Mouse (Mus musculus): ENCODE data around the gene Gzmb. TPM values are rescaled to one million over a fixed set of nuclear protein-coding genes. Genes with fewer than 3 reads are reported as not detected.
"Not testable (repeated sequence)": the region's sequence is repeated elsewhere in the genome, so short reads cannot be mapped to it uniquely, and the experiment has no call there.

Gzmb gene
- polyA plus RNA-seq, 1 experiment from 2014 or later = 0.15 TPM

DNA sequence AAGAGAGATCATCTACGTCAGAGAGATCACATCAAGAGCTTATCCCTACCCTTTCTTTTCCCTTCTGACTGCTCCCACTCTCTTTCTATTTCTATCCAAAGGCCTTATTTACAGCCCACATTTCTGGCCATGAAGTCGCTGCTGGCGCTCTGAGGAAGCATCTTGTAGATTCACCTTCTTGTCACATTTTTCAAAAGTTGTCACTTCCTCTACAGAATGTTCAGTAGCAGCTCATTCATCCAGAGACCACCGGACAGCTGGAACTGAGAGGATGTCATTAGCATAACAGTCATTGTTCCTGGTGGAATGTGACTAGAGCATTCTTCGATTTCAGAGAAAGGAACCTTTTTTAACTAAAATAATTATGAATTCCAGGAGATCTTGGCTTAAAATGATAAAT is 26.6 kb upstream of the Gzmb start:
- no peak overlapping the region for H3K9ac ChIP-seq (ENCODE audit: low read depth, low read length)
- H3K4me1 ChIP-seq (replicated peaks; ENCODE audit: control insufficient read depth, insufficient read depth, low read length) = no peaks in the 10 kb centered on the region
- no peak overlapping the region for H3K27ac ChIP-seq (ENCODE audit: low read depth, low read length)
- ATAC-seq (replicated peaks; ENCODE audit: low FRiP score) (no peak), DNase-seq (ENCODE audit: low spot score) (no peak)
- 59% methylated on average over 5 of the region's 5 CpGs for WGBS
- no peaks in the 10 kb centered on the region for H3K27me3 ChIP-seq (replicated peaks; ENCODE audit: control insufficient read depth, insufficient read depth, low read length)
- H3K9me3 ChIP-seq (ENCODE audit: control insufficient read depth, low read length) = no peaks in the 10 kb centered on the region
- no peak overlapping the region for H3K4me2 ChIP-seq
- no peak overlapping the region for H3K4me3 ChIP-seq (ENCODE audit: low read depth, low read length)
- no peaks in the 10 kb centered on the region for H3K36me3 ChIP-seq (ENCODE audit: control insufficient read depth, insufficient read depth, low read length)

DNA sequence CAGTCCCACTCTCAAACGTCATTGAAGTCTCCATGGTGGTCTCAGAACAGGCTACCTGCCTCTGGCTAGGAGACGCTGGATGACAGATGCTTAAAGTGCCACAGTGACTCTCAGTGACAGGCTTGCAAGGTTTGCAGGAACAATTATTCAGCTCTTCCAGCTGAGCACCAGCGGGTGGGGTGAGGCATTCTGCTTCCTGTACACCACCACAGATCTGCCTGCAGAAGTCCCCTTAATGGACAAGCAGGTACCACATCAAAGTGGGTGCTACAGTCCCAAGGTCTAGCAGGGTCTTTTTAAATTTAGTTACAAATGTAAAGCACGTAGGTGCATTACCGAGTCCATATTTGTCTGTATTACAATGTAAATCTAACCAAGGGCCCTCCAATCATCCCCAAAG is 25.7 kb upstream of the Gzmb start:
- no peak overlapping the region for H3K27ac ChIP-seq (ENCODE audit: low read depth, low read length)
- no peaks in the 10 kb centered on the region for H3K36me3 ChIP-seq (ENCODE audit: control insufficient read depth, insufficient read depth, low read length)
- H3K27me3 ChIP-seq (replicated peaks; ENCODE audit: control insufficient read depth, insufficient read depth, low read length) = no peaks in the 10 kb centered on the region
- ATAC-seq (replicated peaks; ENCODE audit: low FRiP score) = no peak
- no peaks in the 10 kb centered on the region for H3K4me1 ChIP-seq (replicated peaks; ENCODE audit: control insufficient read depth, insufficient read depth, low read length)
- DNase-seq (ENCODE audit: low spot score) = no peak
- H3K4me2 ChIP-seq = no peak overlapping the region
- H3K9ac ChIP-seq (ENCODE audit: low read depth, low read length) = no peak overlapping the region
- 65% methylated on average over 5 of the region's 5 CpGs for WGBS
- no peak overlapping the region for H3K4me3 ChIP-seq (ENCODE audit: low read depth, low read length)
- H3K9me3 ChIP-seq (ENCODE audit: control insufficient read depth, low read length) = no peaks in the 10 kb centered on the region

DNA sequence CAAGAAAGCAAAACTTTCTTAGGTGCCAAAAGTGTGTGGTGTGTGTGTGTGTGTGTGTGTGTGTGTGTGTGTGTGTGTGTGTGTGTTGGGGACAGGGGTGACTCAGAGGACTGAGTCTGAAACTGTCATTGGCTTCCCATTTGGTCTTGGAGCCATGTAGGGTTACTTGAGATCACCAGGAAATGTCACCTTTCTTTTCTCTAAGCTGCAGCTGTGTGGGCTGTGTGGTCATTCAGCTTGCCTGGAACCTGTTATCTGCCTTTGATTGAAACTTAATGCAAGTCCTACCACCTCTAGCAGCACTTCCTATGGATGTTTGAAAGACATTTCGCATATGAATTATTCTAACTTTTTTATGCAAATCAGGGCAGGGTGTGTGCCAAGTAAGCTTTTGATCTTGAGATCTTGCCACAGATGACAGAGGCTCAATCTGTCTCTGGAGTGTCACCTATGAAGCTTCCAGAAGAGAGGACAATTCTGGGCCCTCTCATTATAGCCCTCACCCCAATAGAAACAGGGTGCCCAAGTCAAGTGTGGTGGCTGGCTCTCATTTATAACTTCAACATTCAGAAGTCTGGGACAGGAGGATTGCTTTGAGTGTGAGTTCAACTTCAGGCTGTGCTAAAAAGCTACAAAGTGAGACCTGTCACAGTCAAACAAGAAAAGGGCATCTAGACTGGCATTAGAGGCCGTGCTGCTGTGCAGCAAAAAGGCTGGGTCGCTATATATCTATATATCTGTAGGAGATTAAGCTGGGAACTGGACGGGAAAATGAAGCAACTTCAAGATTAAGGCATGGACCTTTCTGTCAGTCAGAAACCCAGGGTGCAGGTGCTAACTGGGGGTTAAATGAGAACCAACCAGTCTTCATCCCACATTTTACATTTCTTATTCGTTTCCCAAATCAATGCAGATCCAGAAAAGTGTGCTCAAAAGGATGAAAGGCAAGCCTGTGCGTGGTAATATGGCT is 22.6 kb upstream of the Gzmb start:
- Histone ChIP-seq H3K9me3 (ENCODE audit: control insufficient read depth, low read length) (no peaks in the 10 kb centered on the region), H3K27ac (ENCODE audit: low read depth, low read length) (no peak overlapping the region), H3K27me3 (replicated peaks; ENCODE audit: control insufficient read depth, insufficient read depth, low read length) (no peaks in the 10 kb centered on the region), H3K4me2 (no peak overlapping the region), H3K4me3 (ENCODE audit: low read depth, low read length) (no peak overlapping the region), H3K9ac (ENCODE audit: low read depth, low read length) (no peak overlapping the region), H3K36me3 (ENCODE audit: control insufficient read depth, insufficient read depth, low read length) (no peaks in the 10 kb centered on the region), H3K4me1 (replicated peaks; ENCODE audit: control insufficient read depth, insufficient read depth, low read length) (no peaks in the 10 kb centered on the region)
- WGBS = 70% methylated on average over 6 of the region's 6 CpGs
- DNase-seq (ENCODE audit: low spot score) = no peak
- ATAC-seq (replicated peaks; ENCODE audit: low FRiP score) = no peak

DNA sequence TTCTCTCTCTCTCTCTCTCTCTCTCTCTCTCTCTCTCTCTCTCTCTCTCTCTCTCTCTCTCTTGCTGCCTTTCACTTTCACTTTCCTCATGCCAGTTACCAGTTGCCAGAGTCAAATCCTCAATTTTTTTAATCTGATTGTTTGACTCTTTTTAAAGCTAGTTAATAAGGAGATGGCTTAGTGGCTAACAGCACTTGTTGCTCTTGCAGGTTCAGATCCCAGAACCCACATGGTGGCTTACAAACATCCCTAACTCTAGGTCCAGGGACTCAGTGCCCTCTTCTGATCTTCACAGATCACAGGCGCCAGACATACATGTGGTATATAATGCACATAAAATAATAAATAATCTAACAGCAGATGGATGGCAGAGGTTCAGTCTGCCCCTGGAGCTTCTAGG is 21.8 kb upstream of the Gzmb start:
- ATAC-seq (replicated peaks; ENCODE audit: low FRiP score) = no peak
- no peaks in the 10 kb centered on the region for H3K4me1 ChIP-seq (replicated peaks; ENCODE audit: control insufficient read depth, insufficient read depth, low read length)
- no peak for DNase-seq (ENCODE audit: low spot score)
- no peak overlapping the region for H3K4me2 ChIP-seq
- no peaks in the 10 kb centered on the region for H3K9me3 ChIP-seq (ENCODE audit: control insufficient read depth, low read length)
- H3K4me3 ChIP-seq (ENCODE audit: low read depth, low read length) = no peak overlapping the region
- H3K27me3 ChIP-seq (replicated peaks; ENCODE audit: control insufficient read depth, insufficient read depth, low read length) = no peaks in the 10 kb centered on the region
- no peaks in the 10 kb centered on the region for H3K36me3 ChIP-seq (ENCODE audit: control insufficient read depth, insufficient read depth, low read length)
- H3K27ac ChIP-seq (ENCODE audit: low read depth, low read length) = no peak overlapping the region
- no peak overlapping the region for H3K9ac ChIP-seq (ENCODE audit: low read depth, low read length)
- 81% methylated on average over 1 of the region's 1 CpGs for WGBS

DNA sequence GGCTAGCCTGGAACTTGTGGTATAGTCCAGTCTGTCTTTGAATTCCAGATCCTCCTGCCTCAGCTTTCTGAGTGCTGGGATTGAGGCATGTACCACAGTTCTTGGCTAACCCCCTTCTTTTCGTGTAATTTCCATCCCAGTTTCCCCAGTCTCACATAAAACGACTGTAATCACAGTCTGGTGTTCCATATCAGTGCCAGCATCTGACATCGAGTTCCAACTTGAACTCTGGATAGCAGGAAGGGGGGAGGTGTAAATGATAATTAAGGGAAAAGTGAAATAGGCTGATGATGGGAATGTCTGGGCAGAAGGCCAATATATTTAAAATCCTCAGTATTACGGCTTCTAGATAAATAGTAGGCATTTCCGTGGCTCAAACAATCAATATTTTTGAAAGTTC is 19.0 kb upstream of the Gzmb start:
- Histone ChIP-seq H3K27ac (ENCODE audit: low read depth, low read length) (no peak overlapping the region), H3K27me3 (replicated peaks; ENCODE audit: control insufficient read depth, insufficient read depth, low read length) (no peaks in the 10 kb centered on the region), H3K9me3 (ENCODE audit: control insufficient read depth, low read length) (no peaks in the 10 kb centered on the region), H3K36me3 (ENCODE audit: control insufficient read depth, insufficient read depth, low read length) (no peaks in the 10 kb centered on the region), H3K4me3 (ENCODE audit: low read depth, low read length) (no peak overlapping the region), H3K4me1 (replicated peaks; ENCODE audit: control insufficient read depth, insufficient read depth, low read length) (no peaks in the 10 kb centered on the region), H3K9ac (ENCODE audit: low read depth, low read length) (no peak overlapping the region), H3K4me2 (no peak overlapping the region)
- 64% methylated on average over 5 of the region's 5 CpGs for WGBS
- no peak for DNase-seq (ENCODE audit: low spot score)
- ATAC-seq (replicated peaks; ENCODE audit: low FRiP score) = no peak

DNA sequence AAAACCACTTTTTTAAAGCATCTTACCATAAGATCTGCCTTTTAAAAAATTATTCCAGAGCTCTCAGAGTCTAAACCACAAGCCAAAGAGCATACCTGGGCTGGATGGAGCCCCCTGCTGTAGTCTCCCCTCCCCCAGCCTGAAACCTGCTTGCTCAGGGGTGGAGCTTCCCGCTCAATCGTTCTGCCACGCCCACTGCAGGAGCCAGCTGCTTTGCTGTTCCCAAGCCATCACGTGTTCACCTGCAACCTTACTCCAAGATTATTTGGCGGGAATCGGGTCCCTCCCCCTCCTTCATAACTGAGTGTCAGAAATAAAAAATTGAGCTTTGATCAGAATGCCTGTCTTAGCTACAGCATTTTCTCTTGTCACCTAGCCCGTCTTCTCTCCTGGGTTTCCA is 16.6 kb upstream of the Gzmb start:
- H3K4me2 ChIP-seq; H3K27me3 ChIP-seq (replicated peaks; ENCODE audit: control insufficient read depth, insufficient read depth, low read length); H3K36me3 ChIP-seq (ENCODE audit: control insufficient read depth, insufficient read depth, low read length); H3K27ac ChIP-seq (ENCODE audit: low read depth, low read length); ATAC-seq (replicated peaks; ENCODE audit: low FRiP score); H3K9ac ChIP-seq (ENCODE audit: low read depth, low read length); DNase-seq (ENCODE audit: low spot score); H3K4me3 ChIP-seq (ENCODE audit: low read depth, low read length); H3K9me3 ChIP-seq (ENCODE audit: control insufficient read depth, low read length); H3K4me1 ChIP-seq (replicated peaks; ENCODE audit: control insufficient read depth, insufficient read depth, low read length): not testable (repeated sequence)
- 43% methylated on average over 7 of the region's 7 CpGs for WGBS

DNA sequence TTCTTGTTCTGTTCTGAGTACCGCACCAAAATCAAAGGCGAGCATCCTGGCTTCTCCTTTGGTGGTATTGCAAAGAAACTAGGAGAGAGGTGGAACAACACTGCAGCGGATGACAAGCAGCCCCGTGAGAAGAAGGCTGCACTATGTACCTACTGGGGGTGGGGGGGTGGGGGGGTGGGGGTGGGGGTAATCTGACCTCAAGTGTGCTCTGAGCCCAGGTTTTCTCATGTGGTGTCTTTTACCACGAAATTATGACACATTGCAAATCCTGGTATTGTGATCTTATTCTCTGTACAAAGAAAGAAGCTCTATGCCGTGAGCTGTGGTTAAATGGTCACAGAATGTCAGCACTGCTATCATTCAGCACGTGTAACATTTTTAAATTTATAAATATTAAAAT is 14.0 kb upstream of the Gzmb start:
- 68% methylated on average over 7 of the region's 7 CpGs for WGBS
- H3K4me1 ChIP-seq (replicated peaks; ENCODE audit: control insufficient read depth, insufficient read depth, low read length); ATAC-seq (replicated peaks; ENCODE audit: low FRiP score); H3K27me3 ChIP-seq (replicated peaks; ENCODE audit: control insufficient read depth, insufficient read depth, low read length); H3K9ac ChIP-seq (ENCODE audit: low read depth, low read length); H3K4me3 ChIP-seq (ENCODE audit: low read depth, low read length); H3K4me2 ChIP-seq; H3K9me3 ChIP-seq (ENCODE audit: control insufficient read depth, low read length); H3K36me3 ChIP-seq (ENCODE audit: control insufficient read depth, insufficient read depth, low read length); H3K27ac ChIP-seq (ENCODE audit: low read depth, low read length); DNase-seq (ENCODE audit: low spot score): not testable (repeated sequence)

DNA sequence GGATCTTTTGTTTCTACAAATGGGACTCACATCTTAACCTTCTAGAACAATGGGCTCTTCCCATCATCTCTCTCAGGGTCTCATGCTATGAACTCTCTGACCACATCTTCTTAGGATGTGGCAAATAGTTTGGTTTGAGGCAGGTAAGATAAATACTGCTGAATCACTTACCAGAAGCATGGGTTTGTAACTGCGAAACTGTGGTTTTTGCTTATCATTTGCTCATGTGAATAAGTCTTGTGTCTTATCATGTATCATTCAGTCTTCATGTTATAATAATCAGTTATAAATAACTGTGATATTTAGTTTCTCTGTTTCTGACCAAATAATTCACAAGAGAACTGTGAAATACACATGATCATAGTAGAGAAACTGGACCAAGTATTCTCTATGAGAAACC is 4.0 kb upstream of the Gzmb start:
- WGBS = 58% methylated on average over 1 of the region's 1 CpGs
- no peak for ATAC-seq (replicated peaks; ENCODE audit: low FRiP score)
- no peaks in the 10 kb centered on the region for H3K4me1 ChIP-seq (replicated peaks; ENCODE audit: control insufficient read depth, insufficient read depth, low read length)

DNA sequence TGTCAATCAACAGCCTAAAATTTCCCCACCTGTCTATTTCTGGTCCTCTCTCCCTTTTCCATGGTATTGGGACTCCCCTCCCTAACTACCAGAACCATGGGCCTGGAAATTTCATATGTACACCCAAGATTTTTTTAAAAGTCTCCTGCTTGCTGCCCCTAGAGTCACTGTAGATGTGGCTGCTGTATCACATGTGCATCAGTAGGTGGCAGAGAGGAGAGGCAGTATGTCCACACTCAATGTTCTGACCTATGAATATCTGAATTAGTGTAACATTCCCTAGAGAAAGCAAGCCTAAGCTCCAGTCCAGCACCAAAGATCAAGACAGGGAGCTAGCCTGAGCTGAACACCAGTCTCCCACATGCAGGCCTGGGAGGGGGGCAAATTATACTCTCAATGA is 21.7 kb downstream of the Gzmb start:
- no peak overlapping the region for H3K9ac ChIP-seq (ENCODE audit: low read depth, low read length)
- H3K4me2 ChIP-seq = no peak overlapping the region
- H3K4me3 ChIP-seq (ENCODE audit: low read depth, low read length) = no peak overlapping the region
- no peaks in the 10 kb centered on the region for H3K36me3 ChIP-seq (ENCODE audit: control insufficient read depth, insufficient read depth, low read length)
- no peaks in the 10 kb centered on the region for H3K27me3 ChIP-seq (replicated peaks; ENCODE audit: control insufficient read depth, insufficient read depth, low read length)
- no peak for ATAC-seq (replicated peaks; ENCODE audit: low FRiP score)
- no peak for DNase-seq (ENCODE audit: low spot score)
- H3K27ac ChIP-seq (ENCODE audit: low read depth, low read length) = no peak overlapping the region
- H3K9me3 ChIP-seq (ENCODE audit: control insufficient read depth, low read length) = no peaks in the 10 kb centered on the region
- H3K4me1 ChIP-seq (replicated peaks; ENCODE audit: control insufficient read depth, insufficient read depth, low read length) = no peaks in the 10 kb centered on the region

More for the DNA sequence above, 4.0 kb upstream of the Gzmb start:
- H3K4me2 ChIP-seq = no peak overlapping the region
- no peak overlapping the region for H3K27ac ChIP-seq (ENCODE audit: low read depth, low read length)
- no peaks in the 10 kb centered on the region for H3K36me3 ChIP-seq (ENCODE audit: control insufficient read depth, insufficient read depth, low read length)
- H3K9ac ChIP-seq (ENCODE audit: low read depth, low read length) = no peak overlapping the region
- no peaks in the 10 kb centered on the region for H3K27me3 ChIP-seq (replicated peaks; ENCODE audit: control insufficient read depth, insufficient read depth, low read length)
- H3K9me3 ChIP-seq (ENCODE audit: control insufficient read depth, low read length) = no peaks in the 10 kb centered on the region
- DNase-seq (ENCODE audit: low spot score) = no peak
- no peak overlapping the region for H3K4me3 ChIP-seq (ENCODE audit: low read depth, low read length)
